Mouse (Mus musculus) embryonic fibroblast, embryonic 13.5 days (primary cell): ENCODE measurements around the gene Olfr1393.

Source experiments
- CTCF ChIP-seq: IDR thresholded peaks from 2 replicates; pipeline ENCODE4 v1.5.1; 2011; ENCODE audit warnings: mild to moderate bottlenecking, control low read depth, low read length, moderate library complexity, borderline replicate concordance; ENCODE audit not compliant: insufficient read depth
- POLR2A ChIP-seq: IDR thresholded peaks from 2 replicates; pipeline ENCODE4 v1.6.1; 2011; ENCODE audit warnings: low read depth, mild to moderate bottlenecking, control low read depth, low read length, moderate library complexity

DNA sequence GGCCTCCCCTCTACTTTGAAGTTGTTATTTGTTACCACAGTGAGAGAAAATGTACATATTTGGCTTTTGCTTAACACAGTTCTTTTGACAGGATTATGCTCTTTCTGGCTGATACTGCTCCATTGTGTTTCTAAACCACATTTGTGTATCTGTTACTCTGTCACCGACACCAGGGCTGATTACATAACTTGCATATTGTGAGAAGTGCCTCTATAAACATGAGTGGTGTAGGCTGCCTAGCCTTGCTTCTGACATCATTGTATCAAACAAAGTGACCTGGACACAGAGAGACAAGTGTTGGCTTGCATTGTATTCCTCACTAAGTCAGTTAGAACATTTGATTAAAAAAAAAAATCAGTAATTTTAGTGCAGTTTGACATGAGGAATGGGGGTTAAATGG lies 18.3 kb upstream of the Olfr1393 start:
- TF ChIP-seq POLR2A (no peak), CTCF (no peak)
